Mouse (Mus musculus) left cerebral cortex, adult 8-10 months (tissue): ENCODE results near the gene Map2k5. TPM values are rescaled to one million over a fixed set of nuclear protein-coding genes. Genes with fewer than 3 reads are reported as not detected.
A peak's percentile ranks its signal among the peaks of the same experiment; 100 is the strongest.

Source experiments
- DNase-seq, 2 experiments: peaks; one replicate each; pipeline ENCODE4 v3.0.0; 2022; ENCODE audit warnings: low spot score in 2 of 2
- total RNA-seq, 4 experiments: library from RNA; stranded (reverse); gene quantifications; 2 replicates each; pipeline ENCODE4 v1.2.4; 2022

Gene Map2k5
- total RNA-seq, 4 experiments from 2014 or later, result 33.9 to 36.7 (median 35.6) TPM

DNA sequence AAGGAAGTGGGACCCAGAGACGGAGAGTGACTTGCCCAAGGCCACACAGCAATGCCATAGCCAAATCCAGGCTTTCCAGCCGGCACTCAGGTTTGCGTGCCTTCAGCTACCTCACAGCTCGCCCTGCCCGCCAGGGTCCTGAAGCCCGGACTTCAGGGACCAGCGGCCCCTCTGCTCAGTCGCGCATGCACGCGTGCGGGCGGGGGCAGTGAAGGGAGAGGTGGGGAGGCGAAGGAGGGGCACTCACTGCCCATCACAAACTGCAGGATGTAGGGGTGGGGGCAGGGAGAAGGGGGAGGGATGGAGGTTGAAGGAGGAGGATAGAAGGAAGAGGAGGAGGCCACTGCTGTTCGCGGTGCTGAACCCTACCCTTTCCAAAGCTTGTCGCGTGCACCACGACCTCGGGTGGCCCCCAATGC is 230.8 kb downstream of the Map2k5 start:
- no peak for DNase-seq

DNA sequence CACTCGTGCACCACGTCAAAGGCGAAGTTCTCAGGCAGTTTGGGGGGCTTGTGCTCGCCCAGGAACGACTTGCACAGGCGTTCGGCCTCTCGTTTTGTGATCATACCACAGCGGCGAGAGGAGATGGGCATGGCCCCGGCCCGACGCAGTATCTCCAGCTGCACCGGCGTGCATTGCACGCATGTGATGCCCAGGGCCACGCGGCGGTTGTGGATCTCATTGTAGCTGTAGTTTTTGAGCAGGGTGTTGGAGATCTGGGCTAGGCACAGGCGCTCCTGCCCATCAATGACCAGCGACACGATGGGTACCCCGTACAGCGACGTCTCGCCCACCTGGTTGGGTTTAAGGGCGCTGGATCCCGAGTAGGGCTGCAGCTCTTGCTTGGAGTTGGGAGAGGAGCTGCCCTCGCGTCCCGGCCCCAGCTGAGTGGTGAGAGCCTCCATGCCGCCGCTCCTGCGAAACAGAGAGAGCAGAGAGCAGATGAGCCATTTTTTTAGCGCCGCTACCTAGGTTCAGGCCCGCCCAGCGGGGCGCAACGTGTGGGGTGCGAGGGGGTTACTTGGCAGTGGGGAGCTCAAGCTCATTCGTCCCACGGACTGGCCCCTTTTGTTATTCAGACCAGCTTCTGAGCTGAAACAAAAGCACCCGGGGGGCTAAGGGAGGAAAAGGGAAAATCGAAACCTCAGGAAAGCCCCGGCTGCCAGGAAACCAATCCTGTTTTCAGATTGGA is 231.4 kb downstream of the Map2k5 start:
- DNase-seq, result no peak

DNA sequence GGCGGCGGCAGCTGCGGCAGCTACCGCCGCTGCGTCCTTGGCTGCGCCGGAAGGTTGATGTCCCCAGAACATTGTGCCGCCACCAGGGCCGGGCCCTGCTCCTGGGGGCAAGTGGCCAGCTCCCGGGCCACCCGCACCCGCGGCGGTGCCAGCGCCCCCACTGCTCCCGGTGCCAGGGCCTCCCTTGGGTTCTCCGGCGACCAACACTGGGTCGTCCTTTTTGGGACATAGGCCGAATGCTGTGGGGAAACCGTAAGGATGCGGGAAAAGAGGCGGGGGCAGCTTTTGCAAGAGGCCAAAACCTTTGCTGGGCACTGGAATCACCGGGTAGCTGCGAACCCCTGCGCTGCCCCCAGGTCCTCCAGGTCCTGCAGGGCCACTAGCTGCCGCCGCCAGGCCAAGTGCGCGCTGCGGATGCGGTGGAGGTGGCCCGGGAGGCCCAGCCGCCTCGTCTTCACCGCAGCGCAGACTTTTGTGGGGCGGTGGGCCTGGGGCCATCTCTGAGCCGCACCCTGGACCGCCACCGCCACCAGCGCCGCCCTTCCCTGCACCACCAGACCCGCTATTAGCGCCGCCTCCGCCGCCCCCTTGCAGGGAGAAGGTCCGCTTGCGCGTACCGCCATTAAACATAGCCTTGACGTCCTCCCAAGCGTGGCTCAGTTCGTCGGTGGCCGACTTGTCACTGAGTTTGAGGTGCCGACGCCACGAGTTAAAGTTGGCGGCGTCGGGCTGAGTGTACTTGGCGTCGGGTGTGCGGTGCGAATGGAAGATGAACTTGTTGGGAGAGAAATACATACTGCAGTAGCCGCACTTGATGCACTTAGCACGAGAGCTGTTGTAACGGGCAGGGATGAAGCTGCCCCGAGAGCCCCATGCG is 232.2 kb downstream of the Map2k5 start:
- no peak for DNase-seq

DNA sequence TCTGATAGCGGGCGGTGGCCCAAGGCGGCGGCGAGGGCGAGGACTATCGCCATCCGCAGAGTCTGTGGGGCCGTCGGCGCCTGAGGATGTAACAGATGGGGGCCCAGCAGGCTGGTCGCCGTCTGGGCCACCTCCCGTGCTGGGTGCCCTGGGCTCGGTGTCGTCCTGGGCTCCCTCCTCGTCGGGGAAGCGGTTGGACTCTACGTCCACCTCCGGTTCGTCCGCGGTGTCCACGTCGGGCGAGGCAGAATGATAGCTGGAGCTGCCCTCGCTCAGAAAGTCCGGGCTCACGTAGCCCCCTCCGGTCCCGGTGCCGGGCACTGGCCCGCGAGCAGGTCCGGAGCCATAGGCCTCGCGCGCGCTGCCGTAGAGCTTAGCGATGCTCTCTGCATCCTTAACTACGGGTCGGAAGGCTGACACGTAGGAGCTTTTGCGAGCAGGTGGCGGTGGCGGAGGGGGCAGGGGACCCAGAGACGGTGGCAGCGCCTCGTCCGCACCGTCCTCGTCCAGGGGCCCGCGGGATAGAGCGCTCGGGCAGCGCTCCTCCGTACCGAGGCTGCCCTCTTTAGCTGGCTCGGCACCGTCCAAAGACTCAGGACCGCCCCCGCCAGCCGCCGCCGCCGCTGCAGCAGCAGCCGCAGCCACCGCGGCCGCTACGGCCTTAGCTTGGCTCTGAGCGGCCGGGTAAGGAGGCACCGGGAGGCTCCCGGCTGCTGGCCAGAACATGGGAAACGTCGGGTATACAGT is 233.0 kb downstream of the Map2k5 start:
- DNase-seq, result no peak

DNA sequence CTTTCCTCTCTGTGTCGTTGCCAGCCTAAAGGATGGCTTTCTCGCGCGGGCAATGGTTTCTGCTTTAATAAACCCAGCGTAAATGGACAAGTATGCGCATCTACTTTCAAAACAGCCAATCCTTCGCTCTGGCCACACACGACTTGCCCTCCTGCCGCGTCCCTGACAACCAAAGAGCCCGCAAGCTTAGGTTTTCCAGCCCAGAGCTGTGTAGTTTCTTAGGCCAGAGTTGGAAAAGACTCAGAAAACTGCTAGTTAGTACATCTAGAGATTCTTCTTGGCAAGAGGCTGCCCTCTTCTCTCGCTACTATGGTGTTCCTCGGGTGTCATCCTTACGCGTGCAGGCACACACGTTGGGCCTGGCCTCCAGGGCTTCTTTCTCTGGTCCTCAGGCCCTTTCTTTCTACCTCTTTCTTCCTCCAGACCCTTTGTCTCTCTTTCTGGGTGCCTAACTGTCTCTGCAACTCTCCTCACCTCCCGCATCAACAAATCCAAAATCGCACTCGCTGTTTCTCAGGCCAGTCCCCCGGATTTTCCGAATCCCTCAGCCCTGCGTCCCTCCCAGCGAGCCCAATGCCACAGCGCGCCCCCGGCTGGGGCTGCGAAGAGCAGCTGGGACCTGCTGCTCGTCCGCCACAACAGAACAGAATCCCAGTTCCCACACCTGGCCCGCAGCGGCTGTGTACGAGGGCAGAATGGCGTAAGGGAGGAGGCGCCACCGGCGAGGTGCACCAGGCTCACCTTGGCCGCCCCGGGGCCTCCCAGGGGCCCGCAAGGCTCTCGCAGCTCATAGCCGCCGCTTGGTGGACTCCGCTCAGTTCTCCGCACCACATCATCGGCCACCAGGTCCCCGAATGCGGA is 233.8 kb downstream of the Map2k5 start:
- no peak for DNase-seq

DNA sequence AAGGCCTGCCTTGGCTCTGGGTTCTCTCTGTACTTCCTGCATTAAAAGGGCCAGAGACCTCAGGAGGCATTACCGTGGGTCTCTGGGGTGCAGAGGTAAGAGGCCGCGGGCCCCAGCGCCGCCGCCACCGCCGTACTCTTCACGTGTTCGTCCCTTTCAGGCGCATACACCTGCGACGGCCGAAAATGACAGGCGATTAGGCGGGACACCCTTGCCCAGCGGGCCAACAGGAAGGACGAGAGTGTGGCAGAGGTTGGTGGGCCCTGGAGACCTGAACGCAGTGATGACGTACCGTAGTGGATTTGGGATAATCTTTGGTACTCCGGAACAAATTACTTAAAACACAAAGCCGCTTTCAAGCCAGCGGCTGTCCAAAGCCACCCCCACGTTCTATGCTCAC is 234.5 kb downstream of the Map2k5 start:
- DNase-seq, result no peak

DNA sequence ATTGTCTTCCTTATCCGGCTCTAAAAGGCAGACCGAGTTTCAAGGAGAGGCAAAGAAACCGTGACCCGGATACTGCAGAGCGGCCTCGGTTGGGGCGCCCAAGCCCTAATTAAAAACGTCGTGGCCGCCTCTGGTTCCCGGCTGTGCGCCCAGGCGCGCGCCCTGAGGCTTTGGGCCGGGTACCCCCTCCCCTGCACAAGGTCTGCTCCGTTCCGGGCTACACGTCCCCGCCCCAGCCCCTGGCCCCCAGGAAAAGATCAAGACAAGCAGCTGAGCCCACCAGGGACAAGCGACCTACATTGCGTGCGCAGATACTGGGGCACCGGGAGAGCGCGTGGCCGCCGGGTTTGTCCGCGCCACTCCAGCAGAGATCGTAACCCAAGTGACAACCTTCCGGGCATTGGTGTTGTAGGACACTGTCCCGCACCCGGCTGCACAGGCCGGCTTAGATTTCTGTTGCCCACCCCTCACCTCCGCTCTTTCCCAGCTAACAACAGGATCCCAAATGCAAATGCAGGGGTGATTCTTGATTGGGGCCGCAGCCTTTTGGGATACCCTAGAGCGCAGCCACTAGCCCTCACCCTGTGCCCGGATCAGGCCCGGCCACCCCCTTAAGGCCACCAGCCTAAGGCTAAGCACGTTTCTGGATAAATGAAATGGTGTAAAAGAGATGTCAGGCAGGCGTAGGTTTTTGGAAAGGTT is 235.2 kb downstream of the Map2k5 start:
- DNase-seq, result no peak

DNA sequence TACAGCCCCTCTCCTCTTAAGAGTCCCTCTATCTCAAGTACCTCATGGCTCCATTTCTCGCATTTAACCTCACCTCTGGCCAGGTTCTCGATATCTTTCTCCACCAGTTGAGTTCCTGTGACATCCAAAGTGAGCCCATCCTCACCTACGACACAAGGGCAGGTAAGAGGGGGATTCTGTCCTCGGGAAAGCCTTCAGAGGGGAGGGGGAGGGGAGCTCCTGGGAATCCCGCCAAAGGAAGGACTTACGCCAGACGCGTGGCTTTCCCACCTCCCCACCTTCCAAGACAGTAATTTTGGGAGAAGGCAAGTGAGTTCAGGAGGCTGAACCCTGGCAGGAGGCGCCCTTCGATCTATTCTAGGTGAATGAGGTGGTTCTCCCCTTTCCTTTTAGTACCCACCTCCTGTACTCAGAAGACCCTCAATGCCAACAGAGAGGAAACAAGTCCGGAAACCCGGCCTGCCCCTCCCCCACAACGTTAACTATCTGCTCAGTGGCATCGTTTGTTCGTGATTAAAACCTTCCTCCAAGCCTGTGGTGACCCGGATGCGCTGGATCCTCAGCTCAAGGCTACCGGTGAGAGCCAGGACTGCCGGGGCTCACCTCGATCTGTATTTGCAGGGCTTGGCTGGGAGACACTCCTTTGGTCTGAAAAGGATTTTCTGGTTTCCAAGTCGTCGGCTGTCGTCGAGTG is 235.9 kb downstream of the Map2k5 start:
- no peak for DNase-seq

DNA sequence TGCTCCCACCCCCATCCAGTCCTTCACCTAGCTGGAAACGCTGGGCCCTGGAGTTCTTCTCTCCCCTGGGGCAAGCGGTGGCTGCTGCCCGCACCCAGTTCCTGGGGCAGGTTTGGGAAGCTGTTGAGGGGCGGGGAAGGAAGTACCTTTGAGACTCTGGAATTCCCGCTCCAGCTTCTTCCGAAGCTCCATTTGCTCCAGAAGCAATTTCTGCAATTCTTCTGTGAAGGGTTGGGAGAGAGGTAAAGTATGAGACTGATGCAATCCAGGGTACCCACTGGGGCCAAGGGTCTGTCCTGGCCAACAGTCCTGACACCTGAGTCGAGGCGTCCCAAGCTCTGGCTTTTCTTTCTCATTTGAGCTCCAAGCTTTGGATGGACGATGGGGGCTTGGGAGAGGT is 237.5 kb downstream of the Map2k5 start:
- DNase-seq, result no peak

DNA sequence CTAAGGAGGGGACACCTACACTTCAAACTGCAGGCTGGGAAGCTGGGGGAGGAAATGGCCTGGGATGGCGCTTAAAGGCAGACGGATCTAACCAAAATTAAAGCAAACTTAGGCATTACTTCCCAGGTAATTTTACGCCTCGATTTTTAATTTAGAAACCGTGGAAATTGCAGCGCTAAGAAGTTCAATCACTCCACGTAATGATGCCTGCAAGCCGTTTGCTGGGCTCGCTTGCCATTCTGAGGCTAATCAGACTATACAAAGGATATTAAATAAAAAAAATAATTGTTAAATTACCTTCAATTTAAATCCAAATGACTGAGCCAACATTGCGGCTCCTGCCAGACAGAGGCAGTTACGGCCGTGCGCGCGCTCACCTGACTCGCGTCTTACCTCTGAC is 238.0 kb downstream of the Map2k5 start:
- no peak for DNase-seq

DNA sequence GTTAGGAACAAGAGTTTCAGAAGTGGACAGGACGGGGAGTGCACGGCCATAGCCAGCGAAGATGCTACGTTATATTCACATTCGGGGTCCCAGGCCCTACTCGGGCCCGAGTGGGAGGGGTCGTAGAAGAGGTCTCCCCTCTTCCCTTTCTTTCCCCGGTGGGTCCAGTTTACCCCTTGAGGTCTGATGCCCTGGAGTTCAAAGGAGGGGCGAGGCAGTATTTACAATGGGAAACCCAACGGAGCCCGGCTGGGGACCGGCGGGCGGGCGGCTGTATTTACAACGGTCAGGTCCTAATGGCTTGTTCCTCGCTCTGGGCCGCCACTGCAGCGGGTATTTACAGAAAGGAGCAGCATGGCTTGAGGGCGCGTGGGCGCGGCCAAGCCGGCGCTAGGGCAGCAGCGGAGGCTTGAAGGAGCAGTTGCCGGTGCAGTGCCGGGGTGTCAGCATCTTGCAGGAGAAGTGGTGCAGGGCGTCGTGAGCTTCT is 239.2 kb downstream of the Map2k5 start:
- no peak for DNase-seq

DNA sequence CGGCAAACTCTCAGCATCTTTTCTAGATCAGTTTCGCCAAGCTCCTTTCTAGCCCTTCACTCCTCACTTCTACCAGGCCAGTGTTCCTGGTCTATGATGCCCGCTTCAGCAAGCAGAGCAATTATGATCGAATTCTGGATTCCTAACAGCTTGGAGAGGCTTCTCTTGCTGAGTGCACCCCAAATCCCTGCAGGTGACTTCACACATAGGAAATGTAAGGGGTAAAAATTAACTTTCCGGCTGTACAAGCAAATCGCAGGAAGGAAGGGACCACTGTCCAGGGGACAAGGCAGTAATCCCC is 240.1 kb downstream of the Map2k5 start:
- DNase-seq, result no peak

DNA sequence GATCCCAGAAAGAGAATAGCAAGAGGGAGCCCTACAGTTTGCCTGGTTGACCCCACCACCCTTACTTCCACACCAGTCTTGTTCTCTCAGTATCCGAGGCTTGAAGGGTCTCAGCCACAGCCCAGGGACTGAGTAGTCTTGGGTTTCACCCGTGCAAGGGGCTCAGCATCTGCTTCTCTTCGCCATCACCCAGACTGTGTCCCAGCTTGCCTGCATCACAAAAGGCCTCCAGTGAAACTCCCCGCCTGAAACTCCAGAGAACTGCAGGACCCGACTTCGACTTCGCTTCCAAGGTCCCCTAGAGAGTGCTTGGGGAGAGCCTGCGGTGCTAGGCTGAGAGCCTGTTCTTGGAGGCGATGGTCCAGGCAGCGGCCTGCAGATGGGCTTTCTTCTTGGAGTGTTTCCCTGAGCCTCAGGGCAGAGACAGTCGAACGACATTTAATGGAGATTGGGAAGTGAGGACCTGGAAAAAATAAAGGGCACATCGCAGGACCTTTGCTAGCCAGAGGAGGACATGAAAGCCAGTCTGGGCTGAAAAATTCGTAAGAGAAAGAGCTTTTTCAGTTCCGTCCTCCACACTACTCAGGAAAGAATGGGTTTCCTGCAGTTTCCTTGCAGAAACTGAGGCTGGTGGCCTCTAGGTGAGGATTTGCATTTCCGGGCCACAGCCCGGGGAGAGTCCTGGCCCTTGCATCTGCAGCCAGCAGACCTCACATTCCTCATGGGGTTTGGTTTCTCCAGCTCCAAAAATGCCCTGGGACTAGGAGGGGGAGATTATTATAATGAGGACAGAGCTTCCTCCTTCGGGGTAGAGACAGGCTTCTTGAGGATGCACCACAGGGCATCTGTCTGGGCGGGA is 240.7 kb downstream of the Map2k5 start:
- no peak for DNase-seq

DNA sequence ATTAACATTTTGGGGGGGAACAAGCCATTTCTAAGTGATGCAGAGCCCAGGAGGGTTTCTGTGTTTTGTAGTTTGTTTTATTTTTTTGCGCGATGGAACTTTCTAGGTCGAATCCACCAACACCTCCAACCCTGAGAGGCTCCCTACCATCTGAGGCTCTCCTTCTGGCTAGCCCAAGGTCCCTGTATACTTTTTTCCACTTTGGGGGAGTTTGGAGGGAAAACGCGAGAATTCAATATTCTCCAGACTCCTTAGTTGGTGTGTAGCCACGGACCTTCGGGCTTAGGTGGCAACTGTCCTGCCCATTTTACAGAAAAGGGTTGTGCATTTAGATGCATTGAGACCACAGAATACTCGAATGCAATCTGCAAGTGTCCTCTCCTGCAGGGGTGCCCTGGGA is 241.5 kb downstream of the Map2k5 start:
- DNase-seq, result no peak

DNA sequence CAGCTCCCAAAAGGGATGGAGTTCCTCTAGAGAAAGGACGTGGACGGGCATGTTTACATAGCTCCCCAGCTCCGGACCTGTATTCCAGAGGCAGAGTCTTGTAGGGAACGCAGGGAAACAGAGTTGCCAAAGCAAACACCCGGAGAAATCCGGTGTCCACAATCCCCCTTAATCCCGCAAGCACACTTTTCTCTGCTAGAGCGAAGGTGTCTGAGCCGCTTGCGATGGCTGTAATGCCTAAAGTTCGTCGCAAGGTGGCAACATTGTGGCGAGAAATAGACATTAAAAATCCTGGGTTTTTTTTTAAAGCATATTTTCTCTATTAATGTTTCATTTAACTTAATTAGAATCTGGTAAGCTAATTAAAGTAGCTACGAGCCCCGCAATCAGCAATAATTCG is 241.9 kb downstream of the Map2k5 start:
- no peak for DNase-seq

DNA sequence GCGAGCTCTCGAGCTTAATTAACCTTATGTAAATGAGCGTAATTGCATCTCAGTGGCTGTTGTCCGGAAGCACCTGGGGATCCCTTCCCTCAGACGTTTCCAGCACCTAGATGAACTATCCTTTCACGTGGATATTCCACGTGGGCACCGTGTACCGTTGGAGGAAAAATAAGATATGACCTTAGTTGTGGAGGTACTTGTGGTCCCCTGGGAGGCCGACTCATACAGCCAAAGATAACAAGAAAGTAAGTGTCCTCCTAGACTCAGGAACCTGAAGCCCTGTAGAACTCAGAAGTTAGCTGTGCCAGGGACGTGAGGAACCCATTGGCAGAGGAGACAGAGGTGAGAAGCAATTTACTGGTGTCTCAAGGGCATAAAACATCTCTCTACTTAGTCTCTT is 242.3 kb downstream of the Map2k5 start:
- no peak for DNase-seq

DNA sequence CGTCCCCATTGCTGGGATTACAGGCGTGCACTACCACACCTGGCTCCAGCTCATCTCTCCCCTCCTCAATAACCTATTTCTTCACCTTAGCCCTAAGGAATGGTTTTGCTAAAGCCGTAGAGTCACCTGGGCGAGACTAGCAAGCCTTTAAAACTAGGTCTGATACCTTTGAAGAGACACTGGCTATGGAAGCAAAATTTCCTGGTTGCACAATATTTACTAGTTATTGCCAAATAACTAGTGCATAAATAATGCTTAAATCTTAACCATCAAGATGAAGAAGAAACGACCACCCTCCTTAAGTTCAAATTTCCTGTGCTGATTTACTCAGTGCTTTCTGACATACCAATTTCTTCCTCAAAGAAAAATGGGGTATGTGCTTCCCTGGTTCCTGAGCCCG is 244.0 kb downstream of the Map2k5 start:
- DNase-seq, result no peak

DNA sequence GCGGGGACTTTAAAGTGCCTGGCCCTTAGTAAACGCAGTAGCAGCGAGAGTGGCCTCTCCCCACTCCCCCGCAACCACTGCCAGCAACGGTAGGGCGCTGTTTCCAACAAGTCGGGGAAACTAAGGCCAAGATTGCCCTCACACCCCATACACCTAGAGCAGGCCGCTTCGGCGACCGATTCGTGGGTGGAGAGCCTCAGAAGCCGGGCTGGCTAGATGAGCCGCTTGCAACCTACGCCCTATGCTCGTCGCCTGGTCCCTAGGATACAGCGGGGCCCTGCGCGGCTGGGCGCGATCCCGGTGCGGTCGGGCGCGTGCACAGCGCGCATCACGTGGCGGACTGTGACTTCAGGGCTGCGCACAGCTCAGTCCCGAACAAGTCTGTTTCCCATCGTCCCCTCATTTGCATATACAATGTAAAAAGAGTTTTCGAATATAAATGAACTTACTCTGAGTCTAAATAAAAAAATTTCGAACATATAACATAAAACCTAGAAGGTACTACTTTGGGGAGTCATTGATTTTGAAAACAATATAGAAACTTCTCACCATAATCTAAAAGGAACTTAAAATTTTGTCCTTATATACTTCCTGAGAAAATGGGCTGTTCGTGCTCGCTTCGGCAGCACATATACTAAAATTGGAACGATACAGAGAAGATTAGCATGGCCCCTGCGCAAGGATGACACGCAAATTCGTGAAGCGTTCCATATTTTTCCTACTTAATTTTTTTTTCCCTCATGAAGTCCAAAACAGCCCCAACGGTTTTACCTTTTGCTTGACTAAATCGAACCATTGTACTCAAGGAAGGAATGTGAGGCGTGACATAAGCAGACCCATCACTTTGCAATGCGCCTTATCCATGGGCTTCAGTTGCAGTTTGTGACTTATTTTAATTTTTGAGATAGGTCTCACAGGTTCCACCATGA is 244.8 kb downstream of the Map2k5 start:
- peak; percentile 89 to 96 for DNase-seq
